Mouse (Mus musculus): ENCODE data around the gene Hbq1a.
A peak's percentile ranks its signal among the peaks of the same experiment; 100 is the strongest.
"Not testable (repeated sequence)": the region's sequence is repeated elsewhere in the genome, so short reads cannot be mapped to it uniquely, and the experiment has no call there.

Hbq1a gene

GRCm38 (mm10) chr11:32299865-32300264 is at the start of gene Hbq1a:
TSS of gene Hbq1a (plus strand) at chr11:32300069.
- not testable (repeated sequence) for H3K36me3 ChIP-seq (ENCODE audit: control insufficient read depth, insufficient read depth, low read length, poor library complexity, severe bottlenecking); H3K27me3 ChIP-seq (ENCODE audit: control insufficient read depth, insufficient read depth, low read length, poor library complexity, severe bottlenecking)
- DNase-seq (ENCODE audit: low read depth, low spot score) = peak; percentile 43

GRCm38 (mm10) chr11:32250880-32251763 is 48.7 kb upstream of the Hbq1a start:
- H3K27me3 ChIP-seq (ENCODE audit: control insufficient read depth, insufficient read depth, low read length, poor library complexity, severe bottlenecking) = no peaks in the 10 kb centered on the region
- no peak for DNase-seq (ENCODE audit: low read depth, low spot score)
- H3K36me3 ChIP-seq (ENCODE audit: control insufficient read depth, insufficient read depth, low read length, poor library complexity, severe bottlenecking) = no peaks in the 10 kb centered on the region; the same call in none of the 2 replicates

DNA sequence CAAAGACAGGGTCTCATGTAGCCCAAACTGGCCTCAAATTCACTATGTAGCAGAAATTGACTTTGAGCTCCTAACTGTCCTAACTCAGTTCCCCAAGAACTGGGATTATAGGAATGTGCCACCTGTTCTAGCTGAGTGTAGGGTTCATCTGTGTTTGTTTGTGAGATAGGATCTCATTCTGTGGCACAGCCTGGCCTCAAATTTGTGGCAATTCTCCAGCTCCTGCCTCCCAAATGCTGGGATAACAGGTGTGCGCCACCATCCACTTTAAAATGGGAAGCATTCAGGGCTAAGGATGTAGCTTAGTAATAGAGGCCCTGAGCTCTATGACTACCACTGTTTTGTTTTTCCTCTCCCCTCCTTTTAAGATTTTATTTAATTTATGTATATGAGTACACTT is 46.7 kb upstream of the Hbq1a start:
- DNase-seq (ENCODE audit: low read depth, low spot score) = no peak
- no peaks in the 10 kb centered on the region; the same call in none of the 2 replicates for H3K36me3 ChIP-seq (ENCODE audit: control insufficient read depth, insufficient read depth, low read length, poor library complexity, severe bottlenecking)
- H3K27me3 ChIP-seq (ENCODE audit: control insufficient read depth, insufficient read depth, low read length, poor library complexity, severe bottlenecking) = no peaks in the 10 kb centered on the region

GRCm38 (mm10) chr11:32256146-32256545 is 43.7 kb upstream of the Hbq1a start:
- Histone ChIP-seq H3K36me3 (ENCODE audit: control insufficient read depth, insufficient read depth, low read length, poor library complexity, severe bottlenecking) (peaks cover 4% of the 10 kb centered on the region), H3K27me3 (ENCODE audit: control insufficient read depth, insufficient read depth, low read length, poor library complexity, severe bottlenecking) (no peaks in the 10 kb centered on the region)
- no peak for DNase-seq (ENCODE audit: low read depth, low spot score)

- Histone ChIP-seq H3K27me3 (ENCODE audit: control insufficient read depth, insufficient read depth, low read length, poor library complexity, severe bottlenecking) (no peaks in the 10 kb centered on the region), H3K36me3 (ENCODE audit: control insufficient read depth, insufficient read depth, low read length, poor library complexity, severe bottlenecking) (peaks cover 4% of the 10 kb centered on the region)
- DNase-seq (ENCODE audit: low read depth, low spot score) = no peak
Measured at GRCm38 (mm10) chr11:32256566-32256965, 43.3 kb upstream of the Hbq1a start.

- DNase-seq (ENCODE audit: low read depth, low spot score) = no peak
- H3K36me3 ChIP-seq (ENCODE audit: control insufficient read depth, insufficient read depth, low read length, poor library complexity, severe bottlenecking) = peaks cover 5% of the 10 kb centered on the region
- no peaks in the 10 kb centered on the region for H3K27me3 ChIP-seq (ENCODE audit: control insufficient read depth, insufficient read depth, low read length, poor library complexity, severe bottlenecking)
Measured at GRCm38 (mm10) chr11:32262674-32263415, 37.0 kb upstream of the Hbq1a start.

- H3K36me3 ChIP-seq (ENCODE audit: control insufficient read depth, insufficient read depth, low read length, poor library complexity, severe bottlenecking) = peaks cover 5% of the 10 kb centered on the region
- no peak for DNase-seq (ENCODE audit: low read depth, low spot score)
Measured at GRCm38 (mm10) chr11:32265117-32265738, 34.6 kb upstream of the Hbq1a start.

DNA sequence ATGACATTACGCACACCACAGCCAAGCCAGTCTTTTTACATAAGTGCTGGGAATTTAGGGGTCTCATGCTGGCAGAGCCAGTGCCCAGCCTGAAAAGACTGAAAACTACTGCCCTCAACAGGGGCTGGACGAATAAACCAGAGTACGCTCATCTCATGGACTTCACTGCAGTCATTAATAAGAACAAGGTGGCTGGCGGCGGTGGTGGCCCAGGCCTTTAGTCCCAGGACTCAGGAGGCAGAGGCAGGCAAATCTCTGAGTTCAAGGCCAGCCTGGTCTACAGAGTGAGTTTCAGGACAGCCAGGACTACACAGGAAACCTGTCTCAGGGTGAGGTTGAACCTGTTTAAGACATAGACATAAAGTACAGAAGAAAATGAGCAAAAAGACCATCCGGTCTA is 33.7 kb upstream of the Hbq1a start:
- no peak for DNase-seq (ENCODE audit: low read depth, low spot score)
- Histone ChIP-seq H3K27me3 (ENCODE audit: control insufficient read depth, insufficient read depth, low read length, poor library complexity, severe bottlenecking) (no peaks in the 10 kb centered on the region), H3K36me3 (ENCODE audit: control insufficient read depth, insufficient read depth, low read length, poor library complexity, severe bottlenecking) (peaks cover 1% of the 10 kb centered on the region; the same call in 1 of the 2 replicates)

More at GRCm38 (mm10) chr11:32265117-32265738, 34.6 kb upstream of the Hbq1a start:
- no peaks in the 10 kb centered on the region for H3K27me3 ChIP-seq (ENCODE audit: control insufficient read depth, insufficient read depth, low read length, poor library complexity, severe bottlenecking)

DNA sequence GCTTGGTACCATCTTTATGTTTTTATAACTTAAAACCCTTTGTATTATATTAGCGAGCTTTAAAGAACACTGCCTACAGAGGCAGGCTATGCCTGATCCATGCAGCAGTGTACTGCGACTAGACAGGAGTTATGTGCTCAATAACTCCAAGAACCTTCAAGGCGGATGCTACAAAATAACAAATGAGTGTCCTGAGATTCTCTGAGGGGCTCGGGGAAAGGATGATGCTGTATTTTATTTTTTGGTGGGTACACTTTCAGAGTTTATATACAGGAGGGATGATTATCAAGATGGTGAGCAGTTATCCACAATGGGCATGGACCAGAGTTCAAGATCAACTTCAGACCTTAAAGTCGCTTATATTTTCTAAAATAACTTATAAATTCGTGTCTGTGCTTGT is 33.1 kb upstream of the Hbq1a start:
- H3K27me3 ChIP-seq (ENCODE audit: control insufficient read depth, insufficient read depth, low read length, poor library complexity, severe bottlenecking) = no peaks in the 10 kb centered on the region
- DNase-seq (ENCODE audit: low read depth, low spot score) = no peak
- H3K36me3 ChIP-seq (ENCODE audit: control insufficient read depth, insufficient read depth, low read length, poor library complexity, severe bottlenecking) = peaks cover 1% of the 10 kb centered on the region; the same call in 1 of the 2 replicates

- Histone ChIP-seq H3K27me3 (ENCODE audit: control insufficient read depth, insufficient read depth, low read length, poor library complexity, severe bottlenecking) (no peaks in the 10 kb centered on the region), H3K36me3 (ENCODE audit: control insufficient read depth, insufficient read depth, low read length, poor library complexity, severe bottlenecking) (peaks cover 1% of the 10 kb centered on the region; the same call in 1 of the 2 replicates)
- peak; percentile 96 for DNase-seq (ENCODE audit: low read depth, low spot score)
Measured at GRCm38 (mm10) chr11:32267188-32267884, 32.5 kb upstream of the Hbq1a start, which contains the start of gene Nprl3. TSS of gene Nprl3 (minus strand) at chr11:32267707.

DNA sequence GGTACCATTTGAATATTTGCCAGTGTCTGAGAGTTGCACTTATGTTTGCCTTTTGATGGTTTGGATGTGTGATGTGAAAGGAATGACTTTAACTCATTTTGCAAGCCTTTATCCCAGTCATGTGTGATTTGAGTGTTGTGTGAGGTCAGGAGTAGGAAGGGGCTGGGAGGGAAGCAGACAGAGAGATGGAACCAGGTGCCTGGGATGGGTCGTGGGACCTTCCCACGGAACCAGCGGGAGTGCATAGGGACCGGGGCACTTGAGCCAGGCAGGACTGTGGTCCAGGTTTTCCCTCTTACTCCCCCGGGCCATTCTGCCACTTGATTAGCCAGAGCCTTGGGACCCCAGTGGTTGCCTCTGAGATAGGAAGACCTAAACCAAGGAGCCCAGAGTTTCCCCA is 31.9 kb upstream of the Hbq1a start:
- H3K36me3 ChIP-seq (ENCODE audit: control insufficient read depth, insufficient read depth, low read length, poor library complexity, severe bottlenecking) = no peaks in the 10 kb centered on the region; the same call in 1 of the 2 replicates
- no peaks in the 10 kb centered on the region for H3K27me3 ChIP-seq (ENCODE audit: control insufficient read depth, insufficient read depth, low read length, poor library complexity, severe bottlenecking)
- DNase-seq (ENCODE audit: low read depth, low spot score) = no peak

GRCm38 (mm10) chr11:32268952-32269351 is 30.9 kb upstream of the Hbq1a start:
- H3K27me3 ChIP-seq (ENCODE audit: control insufficient read depth, insufficient read depth, low read length, poor library complexity, severe bottlenecking) = no peaks in the 10 kb centered on the region
- no peak for DNase-seq (ENCODE audit: low read depth, low spot score)
- H3K36me3 ChIP-seq (ENCODE audit: control insufficient read depth, insufficient read depth, low read length, poor library complexity, severe bottlenecking) = no peaks in the 10 kb centered on the region; the same call in 1 of the 2 replicates

- no peaks in the 10 kb centered on the region for H3K27me3 ChIP-seq (ENCODE audit: control insufficient read depth, insufficient read depth, low read length, poor library complexity, severe bottlenecking)
- DNase-seq (ENCODE audit: low read depth, low spot score) = no peak
- H3K36me3 ChIP-seq (ENCODE audit: control insufficient read depth, insufficient read depth, low read length, poor library complexity, severe bottlenecking) = no peaks in the 10 kb centered on the region
Measured at GRCm38 (mm10) chr11:32271178-32271577, 28.7 kb upstream of the Hbq1a start.

DNA sequence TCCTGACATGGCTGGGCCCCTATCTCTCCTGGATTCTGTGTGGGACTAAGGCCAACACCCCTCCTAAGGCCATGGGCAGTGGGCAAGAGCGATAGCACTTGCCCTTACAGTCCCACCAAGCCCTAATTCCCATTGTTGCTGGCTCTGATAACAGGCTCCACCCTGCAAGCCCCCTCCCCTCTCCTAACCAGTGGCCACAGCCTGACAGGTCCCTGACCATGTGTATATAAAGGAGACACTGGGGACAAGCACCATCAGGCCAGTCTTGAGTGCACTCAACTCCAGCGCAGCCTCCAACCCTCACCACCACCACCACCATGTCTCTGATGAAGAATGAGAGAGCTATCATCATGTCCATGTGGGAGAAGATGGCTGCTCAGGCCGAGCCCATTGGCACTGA is 23.5 kb upstream of the Hbq1a start, which contains the start of gene Hba-x:
Gene Hba-x (plus strand): TSS at position 54 of the 400 bp plus-strand sequence.
- Histone ChIP-seq H3K36me3 (ENCODE audit: control insufficient read depth, insufficient read depth, low read length, poor library complexity, severe bottlenecking) (no peaks in the 10 kb centered on the region), H3K27me3 (ENCODE audit: control insufficient read depth, insufficient read depth, low read length, poor library complexity, severe bottlenecking) (no peaks in the 10 kb centered on the region)
- no peak for DNase-seq (ENCODE audit: low read depth, low spot score)
